ENCODE assay signal across 23 mouse cellular contexts in the genomic region with DNA sequence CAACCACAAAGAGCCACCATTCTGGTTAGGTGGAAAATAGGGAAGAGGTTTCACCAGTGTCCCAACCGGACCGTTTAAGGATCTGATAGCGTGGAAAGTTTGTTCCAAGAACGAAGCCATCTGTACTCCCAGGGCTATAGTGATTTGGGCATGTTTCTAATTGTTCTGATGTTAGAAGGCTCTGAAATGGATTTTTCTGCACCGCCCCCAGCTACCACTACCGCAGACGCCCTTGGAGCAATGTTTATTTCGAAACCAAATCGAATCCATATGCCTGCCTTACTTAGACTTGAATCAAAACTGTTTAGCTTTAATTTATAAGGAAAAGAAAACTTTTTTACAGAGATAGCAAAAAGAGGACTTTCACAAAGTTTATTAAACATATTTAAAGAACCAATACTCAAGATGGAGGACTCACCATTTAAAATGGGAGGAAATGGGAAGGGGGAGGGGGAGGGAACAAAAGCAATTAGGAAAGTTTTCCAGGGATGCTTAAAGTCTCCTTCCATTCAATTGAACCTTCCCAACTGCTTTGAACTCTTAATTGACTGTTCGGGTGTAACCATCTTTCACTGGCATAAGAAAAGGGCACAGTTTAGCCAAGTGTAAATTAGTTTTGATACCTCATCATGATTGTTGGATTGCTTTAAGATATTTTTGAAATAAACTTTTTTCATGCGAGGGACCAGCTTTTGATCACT. TPM values are rescaled to one million over a fixed set of nuclear protein-coding genes. Genes with fewer than 3 reads are reported as not detected.
A peak's percentile ranks its signal among the peaks of the same experiment; 100 is the strongest.
DNase-seq lines count a peak whose midpoint lies in the region; ATAC-seq lines count a peak whose summit lies in the region.
"Had no signal": no experiment of that assay in that cellular context is flagged by ENCODE, and none has a peak within 500 bp of the region (broad histone marks: within the 10 kb centered on the region; RNA-seq: fewer than 3 reads in every experiment).

No protein-coding gene starts in this region.

- no peak overlapping the region for H3K9ac ChIP-seq in heart, embryonic 11.5 days (ENCODE audit: low read depth, low read length)
- no peak overlapping the region for H3K9ac ChIP-seq in embryonic facial prominence, embryonic 13.5 days
- H3K9ac ChIP-seq: heart, embryonic 13.5 days; liver, embryonic 15.5 days; midbrain, embryonic 13.5 days had no signal

- H3K4me3 ChIP-seq in heart, embryonic 11.5 days (ENCODE audit: low read depth, low read length): no peak overlapping the region
- H3K4me3 ChIP-seq in embryonic facial prominence, embryonic 13.5 days: no peak overlapping the region
- no peak overlapping the region for H3K4me3 ChIP-seq in limb, embryonic 10.5 days
- H3K4me3 ChIP-seq: heart, embryonic 13.5 days; liver, embryonic 15.5 days; midbrain, embryonic 13.5 days had no signal

- H3K4me1 ChIP-seq in heart, embryonic 11.5 days (ENCODE audit: control insufficient read depth, insufficient read depth, low read length): peaks cover 4% of the 10 kb centered on the region; the same call in 1 of the 2 replicates
- peaks cover 16% of the 10 kb centered on the region for H3K4me1 ChIP-seq in embryonic facial prominence, embryonic 13.5 days
- peaks cover 4% of the 10 kb centered on the region; the same call in 1 of the 2 replicates for H3K4me1 ChIP-seq in limb, embryonic 10.5 days
- H3K4me1 ChIP-seq: liver, embryonic 15.5 days; midbrain, embryonic 13.5 days had no signal

- no peaks in the 10 kb centered on the region for H3K27me3 ChIP-seq in heart, embryonic 11.5 days (ENCODE audit: control insufficient read depth, insufficient read depth, low read length)
- no peaks in the 10 kb centered on the region for H3K27me3 ChIP-seq in embryonic facial prominence, embryonic 13.5 days
- H3K27me3 ChIP-seq in limb, embryonic 10.5 days (ENCODE audit: low read depth, poor library complexity, severe bottlenecking): no peaks in the 10 kb centered on the region
- H3K27me3 ChIP-seq: heart, embryonic 13.5 days; liver, embryonic 15.5 days; midbrain, embryonic 13.5 days had no signal

- no peaks in the 10 kb centered on the region for H3K36me3 ChIP-seq in heart, embryonic 11.5 days (ENCODE audit: control insufficient read depth, insufficient read depth, low read length)
- no peaks in the 10 kb centered on the region for H3K36me3 ChIP-seq in embryonic facial prominence, embryonic 13.5 days
- no peaks in the 10 kb centered on the region for H3K36me3 ChIP-seq in limb, embryonic 10.5 days
- H3K36me3 ChIP-seq: heart, embryonic 13.5 days; liver, embryonic 15.5 days; midbrain, embryonic 13.5 days had no signal

- WGBS in heart, embryonic 11.5 days (ENCODE audit: insufficient replicate concordance): 80% methylated on average over 11 of the region's 11 CpGs
- WGBS in embryonic facial prominence, embryonic 13.5 days: 23% methylated on average over 11 of the region's 11 CpGs
- WGBS in limb, embryonic 10.5 days: 62% methylated on average over 11 of the region's 11 CpGs

- ATAC-seq in heart, embryonic 11.5 days (replicated peaks; ENCODE audit: insufficient number of reproducible peaks, low FRiP score, low TSS enrichment): no peak
- ATAC-seq in embryonic facial prominence, embryonic 13.5 days (ENCODE audit: insufficient number of reproducible peaks, insufficient read depth, low FRiP score, low TSS enrichment, low read depth): peak; percentile 56; the same call in 1 of the 2 replicates
- ATAC-seq: hindbrain, embryonic 16.5 days; midbrain, embryonic 13.5 days; Patski had no signal

- H3K9me3 ChIP-seq in heart, embryonic 11.5 days (replicated peaks; ENCODE audit: control insufficient read depth, low read length): no peaks in the 10 kb centered on the region
- no peaks in the 10 kb centered on the region for H3K9me3 ChIP-seq in embryonic facial prominence, embryonic 13.5 days
- H3K9me3 ChIP-seq in limb, embryonic 10.5 days (replicated peaks): no peaks in the 10 kb centered on the region
- H3K9me3 ChIP-seq: heart, embryonic 13.5 days; liver, embryonic 15.5 days; midbrain, embryonic 13.5 days had no signal

- DNase-seq in heart, adult 11 months: peak; percentile 39
- peak; percentile 13 for DNase-seq in 3T3-L1 (ENCODE audit: low read depth, low spot score)
- DNase-seq in limb, embryonic 10.5 days (ENCODE audit: low spot score): no peak
- no peak for DNase-seq in thymus, postnatal 14 days
- DNase-seq in layer of hippocampus, adult 18-20 months (ENCODE audit: low spot score in 2 of 2): no peak
- no peak for DNase-seq in cerebellum, postnatal 14 days
- DNase-seq: adrenal gland, postnatal 36 days; B cell, adult 2 months; cerebellum, adult 8-10 months; gastrocnemius, postnatal 36 days; heart, postnatal 4 days; kidney, adult 9 months; kidney, postnatal 4 days; right cerebral cortex, postnatal 4 days; thymus, adult 18-20 months had no signal

- no peak overlapping the region for H3K4me2 ChIP-seq in heart, embryonic 11.5 days
- peak overlapping the region; percentile 5; the same call in 1 of the 2 replicates for H3K4me2 ChIP-seq in embryonic facial prominence, embryonic 13.5 days
- H3K4me2 ChIP-seq: heart, embryonic 13.5 days; liver, embryonic 15.5 days; midbrain, embryonic 13.5 days had no signal

- H3K27ac ChIP-seq in heart, embryonic 11.5 days (ENCODE audit: low read depth, low read length): no peak overlapping the region
- H3K27ac ChIP-seq in embryonic facial prominence, embryonic 13.5 days: peak overlapping the region; percentile 84
- peak overlapping the region; percentile 65 for H3K27ac ChIP-seq in limb, embryonic 10.5 days
- H3K27ac ChIP-seq: heart, embryonic 13.5 days; liver, embryonic 15.5 days; midbrain, embryonic 13.5 days had no signal

RNA-seq across cellular contexts. Expression of gene Frem1, which starts 56.0 kb away (rescaled TPM):
- polyA plus RNA-seq in heart, embryonic 11.5 days (2014; fragmentation: Nextera tagmentation; extraction: Ambion mirVana): 11.4 and 12.1 TPM in 2 replicates
- polyA plus RNA-seq in embryonic facial prominence, embryonic 13.5 days (2015; fragmentation: Nextera tagmentation; extraction: Ambion mirVana): 23.2 and 24.9 TPM in 2 replicates
- polyA plus RNA-seq in limb, embryonic 10.5 days (2016; fragmentation: Nextera tagmentation; extraction: Ambion mirVana): 11.6 and 13.6 TPM in 2 replicates
- total RNA-seq in layer of hippocampus, adult 18-20 months (2021): 1 to 10 TPM; 2.1 to 2.2 TPM
- total RNA-seq: megakaryocyte progenitor cell, adult 5-6 weeks had no signal

Comparison
In these comparisons a context has a peak if more than half of its experiments do, and no peak if none do; other contexts are left out.
1. DNase-seq: peak in heart, adult 11 months (single experiment) and 3T3-L1 (single experiment); none in limb, embryonic 10.5 days (single experiment), thymus, postnatal 14 days (single experiment), layer of hippocampus, adult 18-20 months (0 of 2) and cerebellum, postnatal 14 days (0 of 2).